Mouse (Mus musculus) bone marrow macrophage, adult 2 months (primary cell): ENCODE measurements around the gene Tmem135.

Experiments used
- CTCF ChIP-seq: IDR thresholded peaks from 2 replicates; pipeline ENCODE4 v1.5.1; 2012; ENCODE audit warnings: low read depth, mild to moderate bottlenecking, low read length, moderate library complexity
- POLR2A ChIP-seq: IDR thresholded peaks from 2 replicates; pipeline ENCODE4 v1.6.1; 2012; ENCODE audit warnings: mild to moderate bottlenecking, low read depth, low read length, borderline replicate concordance

- TF ChIP-seq CTCF (no peak), POLR2A (no peak)
Measured at GRCm38 (mm10) chr7:89424659-89425058, 20.6 kb upstream of the Tmem135 start.
